Mouse (Mus musculus): ENCODE measurements around the gene AF366264.
A peak's percentile ranks its signal among the peaks of the same experiment; 100 is the strongest.
"Not testable (repeated sequence)": the region's sequence is repeated elsewhere in the genome, so short reads cannot be mapped to it uniquely, and the experiment has no call there.

AF366264 gene

DNA sequence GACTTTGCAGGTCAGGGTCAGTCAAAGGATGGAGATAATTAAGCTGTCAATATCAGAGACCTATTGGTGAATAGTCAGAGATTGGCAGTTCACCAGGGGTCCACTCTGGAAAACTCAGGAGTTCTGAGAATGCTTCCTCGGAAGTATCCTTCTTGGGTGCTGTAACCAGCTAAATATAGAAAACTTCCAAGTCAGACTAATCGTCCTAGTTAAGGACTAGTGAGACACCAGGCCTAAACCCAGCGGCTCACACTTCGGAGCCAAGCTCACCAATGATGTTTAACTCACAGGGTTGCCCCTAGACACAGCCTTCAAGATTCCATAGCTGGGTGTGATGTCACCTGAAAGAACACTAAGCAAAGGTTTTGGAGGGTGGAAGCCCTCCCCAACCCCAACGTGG lies at the start of gene AF366264:
TSS of gene AF366264 (minus strand) at position 101 of the 400 bp plus-strand sequence.
- not testable (repeated sequence) for DNase-seq

DNA sequence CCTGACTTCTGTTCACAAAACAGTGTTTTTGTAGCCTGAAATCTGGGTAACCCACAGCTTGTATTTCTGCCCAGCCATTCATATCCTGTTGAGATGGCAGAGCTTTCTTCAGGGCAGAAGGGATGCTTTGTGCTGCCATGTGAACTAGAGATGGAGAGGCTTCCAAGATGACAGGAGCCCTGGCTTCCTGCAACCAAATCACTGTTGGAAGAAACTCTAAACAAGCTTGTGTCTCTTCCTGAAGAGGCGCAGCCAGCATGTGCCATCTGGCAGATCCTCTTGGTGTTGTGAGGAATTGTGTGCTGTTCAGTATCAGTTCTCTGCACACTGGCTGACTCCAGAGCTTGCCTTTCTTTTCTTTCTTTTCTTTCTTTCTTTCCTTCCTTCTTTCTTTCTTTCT lies 5.1 kb upstream of the AF366264 start:
- DNase-seq: peak; percentile 53 to 64

DNA sequence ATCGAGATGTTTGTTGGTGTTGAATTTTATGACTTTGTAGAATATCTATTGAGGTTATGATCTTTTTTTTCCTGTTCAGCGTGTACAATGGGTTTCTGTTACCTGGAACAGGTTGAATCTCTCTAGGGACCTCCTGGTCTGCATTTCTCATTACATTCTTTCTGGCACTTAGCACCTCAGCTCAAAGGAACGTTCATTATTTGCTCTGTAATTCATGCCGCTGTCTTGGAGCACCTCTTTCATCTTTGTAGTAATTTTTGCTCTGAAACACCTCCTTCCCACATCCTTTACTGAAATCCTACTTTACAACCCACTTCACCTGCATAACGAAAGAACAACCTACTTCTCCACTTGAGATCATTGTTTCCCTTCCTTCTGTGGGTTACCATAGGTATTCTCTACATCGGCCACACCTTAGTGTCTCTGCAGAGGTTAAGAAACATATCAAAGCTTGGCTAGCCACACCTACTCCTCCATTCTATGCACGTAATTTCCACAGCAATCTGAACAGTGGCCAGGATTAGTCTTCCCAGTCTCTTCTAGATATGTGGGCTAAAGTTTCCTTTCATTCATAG lies 9.5 kb downstream of the AF366264 start:
- DNase-seq: no peak

DNA sequence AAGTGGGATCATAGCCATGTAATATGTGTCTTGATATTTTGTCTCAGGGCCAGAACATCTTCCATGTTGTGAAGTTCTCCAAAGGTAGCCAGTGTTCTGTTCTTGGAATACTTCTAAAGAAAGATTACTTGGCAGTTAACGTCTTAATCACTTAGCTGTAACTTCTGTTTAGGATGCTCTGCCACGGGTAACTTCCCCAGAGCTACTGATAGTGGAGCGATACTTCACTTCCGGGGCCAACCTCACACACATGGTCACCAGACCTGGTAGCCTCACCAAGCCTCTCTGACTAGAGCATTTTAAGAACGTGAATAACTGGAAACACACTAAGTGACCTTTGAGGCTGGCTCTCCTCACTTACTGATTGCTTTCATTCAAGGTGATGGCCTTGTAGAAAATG lies 38.6 kb downstream of the AF366264 start:
- no peak for DNase-seq

DNA sequence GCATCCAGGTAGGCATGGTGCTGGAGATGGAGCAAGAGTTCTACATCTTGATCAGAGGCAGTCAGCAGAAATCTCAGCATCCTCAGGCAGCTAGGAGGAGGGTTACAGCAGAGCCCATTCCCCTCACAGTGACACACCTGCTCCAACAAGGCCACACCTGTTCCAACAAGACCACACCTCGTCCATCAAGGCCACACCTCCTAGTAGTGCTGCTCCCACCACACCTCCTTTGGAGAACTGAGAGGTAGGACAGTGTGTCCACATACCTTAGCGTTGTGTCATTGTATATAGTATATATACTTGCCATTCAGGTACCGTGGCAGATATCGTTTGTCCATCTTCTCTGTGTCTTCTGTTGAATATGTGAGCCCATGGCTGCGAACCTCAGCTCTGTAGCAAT lies 40.5 kb downstream of the AF366264 start:
- DNase-seq: no peak

DNA sequence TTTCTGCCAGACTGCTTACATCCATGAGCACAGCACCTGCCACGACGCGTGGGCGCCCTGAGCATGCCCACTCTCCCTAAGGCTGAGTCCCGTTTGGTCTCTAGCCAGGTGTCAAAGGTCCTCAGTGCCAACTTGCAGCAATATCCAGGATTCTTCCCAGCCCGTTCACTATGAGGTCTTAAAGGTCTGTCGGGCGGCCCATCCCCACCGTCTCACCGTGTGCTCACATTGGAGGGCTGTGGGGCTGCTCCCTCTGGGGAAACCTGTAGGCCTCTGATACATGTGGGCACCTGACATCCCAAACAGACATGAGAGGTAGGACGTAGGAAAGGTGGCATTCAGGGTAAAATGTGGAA lies 44.5 kb downstream of the AF366264 start:
- no peak for DNase-seq

DNA sequence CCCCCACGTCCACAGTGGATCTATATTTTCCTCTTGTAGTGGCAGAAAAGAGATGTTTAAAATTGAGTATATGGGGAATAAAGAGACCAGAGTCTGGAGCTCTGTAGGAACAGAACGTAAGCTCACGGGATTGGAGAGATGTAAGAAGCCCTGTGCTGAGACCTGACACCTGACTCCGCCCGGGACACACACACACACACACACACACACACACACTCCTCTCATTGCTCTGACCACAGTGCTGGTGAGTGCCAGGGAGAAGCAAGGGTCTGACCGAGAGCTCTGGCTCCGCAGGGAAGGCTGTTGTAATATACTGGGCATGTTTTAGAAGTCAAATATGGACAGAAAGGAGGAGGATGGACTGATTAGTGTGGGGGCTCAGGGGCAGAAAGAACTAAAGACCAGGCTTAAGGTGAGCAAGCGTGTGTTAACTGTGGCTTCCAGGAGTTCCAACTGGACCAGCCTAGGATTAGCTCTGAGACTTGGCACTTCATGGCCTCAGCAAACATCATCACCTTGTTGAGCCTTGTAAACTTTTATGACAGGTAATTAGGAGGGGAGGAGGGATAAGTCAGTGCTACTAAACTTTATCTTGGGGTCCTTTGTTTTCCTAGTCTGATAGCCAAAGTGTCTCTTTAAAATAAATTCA lies 45.0 kb downstream of the AF366264 start:
- DNase-seq: no peak

DNA sequence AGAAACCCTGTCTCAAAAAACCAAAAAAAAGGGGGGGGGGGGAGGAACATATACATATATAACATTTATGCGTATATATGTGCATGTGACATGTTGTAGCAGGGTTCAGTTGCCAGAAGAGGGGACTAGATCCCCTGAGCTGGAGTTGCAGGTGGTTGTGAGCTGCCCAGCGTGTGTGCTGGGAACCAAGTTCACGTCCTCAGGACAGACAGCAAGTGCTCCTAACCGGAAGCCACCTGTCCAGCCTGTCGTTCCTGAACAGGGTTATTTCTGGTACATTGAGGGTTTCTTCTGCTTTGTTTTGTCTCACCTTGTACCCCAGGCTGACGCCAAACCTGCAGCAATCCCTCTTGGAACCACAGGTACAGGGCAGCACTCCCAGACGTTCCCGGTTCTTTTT lies 48.6 kb downstream of the AF366264 start:
- no peak for DNase-seq

DNA sequence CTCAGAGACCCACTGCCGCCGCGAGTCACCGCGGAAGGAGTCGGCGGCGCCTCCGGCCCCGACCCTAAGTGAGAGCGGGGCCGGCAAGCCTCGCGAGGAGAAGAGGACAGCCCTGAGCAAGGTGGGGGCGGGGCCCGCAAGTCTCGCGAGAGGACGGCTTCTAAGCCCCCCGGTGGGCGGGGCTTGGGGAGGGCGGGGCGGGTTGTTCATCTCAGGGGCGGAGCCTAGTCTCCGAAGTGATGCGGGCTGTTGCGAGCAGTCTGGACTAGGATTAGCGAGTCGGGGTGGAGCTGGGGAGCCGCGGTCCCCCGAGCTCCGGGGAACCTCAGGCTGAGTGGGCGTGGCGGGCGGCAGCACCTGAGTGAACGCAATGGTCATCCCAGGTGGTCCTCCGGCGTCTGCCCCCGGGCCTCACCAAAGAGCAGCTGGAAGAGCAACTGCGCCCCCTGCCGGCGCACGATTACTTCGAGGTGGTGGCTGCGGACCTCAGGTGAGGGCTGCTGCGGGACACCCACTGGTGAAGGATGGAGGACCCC lies 52.4 kb downstream of the AF366264 start:
- peak; percentile 99 to 100 for DNase-seq

DNA sequence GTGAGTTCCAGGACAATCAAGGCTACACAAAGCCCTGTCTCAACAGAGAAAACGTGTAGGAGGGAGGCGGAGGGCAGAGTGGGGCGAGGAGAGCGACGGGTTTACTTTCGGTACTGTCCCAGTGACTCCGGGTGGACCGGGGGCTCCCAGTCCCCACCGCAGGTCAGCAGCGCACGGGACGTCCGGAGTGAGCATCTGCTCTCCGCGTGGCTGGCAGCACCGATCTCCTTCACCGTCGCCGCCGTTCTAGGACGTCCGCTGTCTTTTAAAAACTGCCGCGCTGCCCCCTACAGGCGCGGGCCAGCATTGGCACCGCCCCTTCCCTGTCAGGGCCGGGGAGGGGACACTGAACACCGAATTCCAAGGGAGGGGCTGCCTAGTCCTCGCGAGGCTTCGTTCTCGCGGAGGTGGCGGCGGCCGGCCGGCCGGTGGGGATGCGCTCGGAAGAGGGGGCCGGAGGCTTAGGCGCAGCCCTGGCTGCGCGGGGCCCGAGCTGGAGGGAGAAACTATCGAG lies 52.9 kb downstream of the AF366264 start, which contains the start of gene Upf3a:
TSS of gene Upf3a (plus strand) at position 366 of the 514 bp plus-strand sequence.
- DNase-seq: peak; percentile 93
